Mouse (Mus musculus) adrenal gland, postnatal 36 days (tissue): ENCODE measurements around the gene H2-Eb1. TPM values are rescaled to one million over a fixed set of nuclear protein-coding genes. Genes with fewer than 3 reads are reported as not detected.

Experiments used
- DNase-seq, 2 experiments: peaks; one replicate each; pipeline ENCODE4 v3.0.0; 2021; ENCODE audit warnings: mixed read lengths in 1 of 2
- total RNA-seq, 2 experiments: library from RNA; stranded (reverse); gene quantifications; 2 replicates each; pipeline ENCODE4 v1.2.3; 2021

H2-Eb1 gene
- total RNA-seq, 2 experiments from 2014 or later = 52.3 to 94.3 TPM

DNA sequence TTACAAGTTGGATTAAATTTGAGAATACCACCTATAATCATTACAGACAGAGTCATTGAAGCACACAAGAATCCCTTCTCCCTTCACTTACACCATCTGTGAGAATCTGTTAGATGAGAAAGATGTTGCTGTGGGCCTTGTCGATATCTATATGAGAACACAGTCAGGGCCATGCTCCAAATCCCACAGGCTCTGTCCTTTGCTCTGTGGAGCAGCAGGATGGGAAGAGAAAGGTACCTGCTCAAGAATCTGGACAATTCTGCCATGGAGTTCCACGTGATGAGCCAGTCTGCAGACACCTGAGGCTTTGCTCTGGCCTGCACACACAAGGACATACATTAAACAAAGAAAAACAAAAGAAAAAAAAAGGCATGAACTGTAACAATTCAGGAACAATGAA is 11.0 kb downstream of the H2-Eb1 start:
- DNase-seq = no peak

DNA sequence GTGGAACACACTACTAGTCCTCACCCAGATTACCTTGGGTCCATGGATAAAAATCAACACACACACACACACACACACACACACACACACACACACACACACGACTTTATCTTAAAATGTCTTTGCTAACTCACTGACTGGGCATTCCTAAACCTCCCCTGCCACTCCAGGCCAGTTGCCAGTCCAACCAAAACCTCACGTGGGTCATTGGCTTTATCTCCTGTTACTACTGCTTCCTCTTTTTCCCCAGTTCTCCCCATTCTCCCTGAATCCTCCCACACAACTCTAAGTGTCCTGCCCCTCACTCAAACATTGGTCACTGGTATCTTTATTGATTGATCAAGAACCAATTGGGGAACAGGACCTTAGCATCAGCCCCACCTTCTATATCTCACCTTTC is 11.6 kb downstream of the H2-Eb1 start:
- DNase-seq = no peak

DNA sequence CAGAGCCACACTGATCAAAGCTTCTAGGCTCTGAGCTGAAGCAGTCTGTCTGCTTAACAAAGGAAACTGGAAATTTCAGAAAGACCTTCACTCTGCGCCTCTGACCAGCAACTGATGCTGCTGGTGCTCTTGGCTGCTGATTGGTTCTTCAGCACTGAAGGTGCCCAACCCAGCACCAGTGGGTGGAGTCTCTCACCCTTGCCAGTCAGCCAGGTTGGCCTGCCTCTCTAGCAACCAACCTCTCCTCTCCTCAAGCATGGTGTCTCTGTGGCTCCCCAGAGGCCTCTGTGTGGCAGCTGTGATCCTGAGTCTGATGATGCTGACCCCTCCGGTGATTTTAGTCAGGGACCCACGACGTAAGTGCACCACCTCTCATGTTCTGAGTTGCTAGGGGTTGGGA is 19.8 kb downstream of the H2-Eb1 start, which contains the start of gene H2-Eb2:
Gene H2-Eb2 (plus strand): TSS at position 230 of the 400 bp plus-strand sequence.
- no peak for DNase-seq

DNA sequence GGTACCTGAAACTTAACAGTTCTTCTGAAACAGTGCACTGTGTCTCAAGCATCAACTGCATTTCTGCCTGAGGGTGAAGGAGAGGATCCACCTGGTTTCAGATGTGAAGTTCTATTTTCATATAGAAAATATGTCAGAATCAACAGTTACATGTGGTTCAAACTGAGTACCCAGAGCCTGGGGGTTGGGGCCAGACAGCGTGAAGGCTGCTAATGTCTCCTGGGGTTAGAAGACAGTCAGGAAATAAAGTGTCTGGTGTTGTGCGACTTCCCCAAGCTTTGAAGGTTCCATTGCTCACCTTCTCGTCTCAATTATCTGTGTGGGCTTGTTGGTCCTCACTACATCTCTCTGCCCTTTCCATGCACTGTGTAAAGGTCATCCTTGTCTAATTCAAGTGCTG is 20.7 kb downstream of the H2-Eb1 start:
- DNase-seq = no peak

DNA sequence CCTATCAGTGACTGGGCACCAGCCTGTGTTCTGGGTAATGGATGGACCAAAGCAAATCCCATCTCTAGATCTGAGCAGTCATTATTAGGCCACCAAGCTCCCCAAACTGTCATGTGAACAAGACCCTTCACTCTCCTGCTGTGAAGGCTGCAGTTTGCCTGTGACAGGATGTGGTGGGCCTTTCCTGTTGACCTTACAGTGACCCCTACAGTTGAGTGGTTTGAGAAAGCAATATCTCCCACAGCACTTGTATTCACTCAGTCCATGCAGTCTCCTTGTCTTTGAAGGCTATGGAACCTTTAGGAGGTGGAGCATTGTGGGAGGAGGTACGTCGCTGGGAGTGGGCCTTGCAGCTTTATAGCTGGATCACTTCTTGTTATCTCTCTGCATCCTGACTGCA is 24.1 kb downstream of the H2-Eb1 start:
- DNase-seq = no peak

DNA sequence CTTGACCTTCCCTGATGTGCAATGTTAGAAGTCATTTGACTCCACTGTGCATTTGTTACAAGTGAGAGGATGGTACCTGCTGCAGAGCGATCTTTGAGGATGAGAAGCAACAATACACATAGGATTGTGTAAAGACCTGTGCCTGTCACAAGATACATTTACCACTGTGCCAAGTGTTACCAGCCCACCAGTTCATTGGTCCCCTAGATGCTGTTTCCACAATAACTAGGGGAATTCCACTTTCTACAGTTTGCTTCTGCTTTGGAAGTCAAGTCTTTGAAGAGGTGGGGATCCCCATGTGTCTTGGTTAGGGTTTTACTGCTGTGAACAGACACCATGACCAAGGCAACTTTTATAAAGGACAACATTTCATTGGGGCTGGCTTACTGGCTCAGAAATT is 25.5 kb downstream of the H2-Eb1 start:
- no peak for DNase-seq

DNA sequence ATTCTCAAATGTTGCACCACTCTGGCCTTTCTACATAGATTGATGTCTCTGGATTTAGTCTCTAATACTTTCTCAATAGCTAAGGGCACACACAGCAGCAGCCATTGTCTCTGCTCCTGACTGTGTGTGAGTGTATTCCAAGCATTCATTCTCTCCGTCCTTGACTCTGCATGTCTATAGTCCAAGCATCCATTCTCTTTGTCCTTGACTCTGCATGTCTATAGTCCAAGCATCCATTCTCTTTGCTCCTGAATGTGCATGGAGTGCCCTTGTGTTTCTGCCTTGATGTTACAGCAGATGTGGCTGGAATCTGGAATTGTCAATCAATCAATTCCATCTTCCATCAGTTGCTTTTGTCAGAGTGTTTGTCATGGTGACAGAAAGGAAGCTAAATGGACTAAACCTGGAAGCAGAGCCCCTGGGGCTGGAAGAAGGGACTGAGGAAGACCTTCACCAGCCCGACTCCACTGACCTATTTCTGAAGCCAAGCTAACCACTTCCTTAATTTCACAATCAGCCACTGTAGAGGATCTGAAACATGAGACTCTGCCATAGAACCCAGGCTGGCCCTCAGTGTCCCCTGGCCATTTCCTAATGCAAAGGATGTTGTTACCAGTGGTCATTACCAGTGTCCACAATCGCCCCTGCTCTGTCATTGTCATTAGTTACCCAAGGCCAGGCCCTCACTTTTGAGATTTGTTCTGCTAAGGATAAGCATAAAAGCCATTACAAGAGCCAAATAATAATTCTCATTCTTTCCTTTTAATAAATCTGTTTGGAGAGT is 35.1 kb downstream of the H2-Eb1 start:
- no peak for DNase-seq

DNA sequence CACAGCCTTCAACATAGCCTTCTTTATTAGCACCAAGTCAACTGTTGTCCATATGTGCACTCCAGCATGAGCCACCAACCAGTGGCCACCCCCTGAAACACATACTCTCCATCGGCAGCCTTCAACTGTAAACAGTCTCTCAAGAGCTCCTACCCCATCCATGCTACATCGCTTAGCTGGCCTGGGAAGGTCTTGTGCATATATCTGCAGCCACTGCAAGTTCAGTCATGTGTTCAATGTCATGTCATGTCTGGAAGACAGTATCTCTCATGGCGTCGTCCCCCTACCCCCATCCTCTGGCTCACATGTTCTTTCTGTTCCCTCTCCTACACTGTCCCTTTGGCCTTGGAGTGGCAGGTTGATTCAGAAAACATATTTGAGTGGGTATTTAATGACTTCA is 39.2 kb downstream of the H2-Eb1 start:
- DNase-seq = no peak

DNA sequence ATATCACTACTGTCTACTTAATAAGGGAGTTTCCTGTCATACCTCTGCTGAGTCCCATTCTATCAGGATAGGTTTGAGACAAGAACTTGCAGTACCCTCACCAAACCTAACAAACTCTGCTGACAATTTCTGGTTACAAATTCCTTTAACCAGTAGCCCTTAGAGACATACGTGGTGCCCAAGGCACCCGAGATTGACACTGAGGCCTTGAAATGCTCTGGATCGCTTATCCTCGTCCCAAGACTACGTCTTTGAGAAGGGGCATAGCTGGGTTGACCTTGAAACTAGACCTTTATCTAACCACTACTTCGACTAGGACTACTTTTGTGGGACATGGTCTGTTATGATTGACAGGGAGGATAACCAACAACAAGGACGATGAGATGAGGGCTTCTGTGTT is 39.8 kb downstream of the H2-Eb1 start:
- DNase-seq = no peak

DNA sequence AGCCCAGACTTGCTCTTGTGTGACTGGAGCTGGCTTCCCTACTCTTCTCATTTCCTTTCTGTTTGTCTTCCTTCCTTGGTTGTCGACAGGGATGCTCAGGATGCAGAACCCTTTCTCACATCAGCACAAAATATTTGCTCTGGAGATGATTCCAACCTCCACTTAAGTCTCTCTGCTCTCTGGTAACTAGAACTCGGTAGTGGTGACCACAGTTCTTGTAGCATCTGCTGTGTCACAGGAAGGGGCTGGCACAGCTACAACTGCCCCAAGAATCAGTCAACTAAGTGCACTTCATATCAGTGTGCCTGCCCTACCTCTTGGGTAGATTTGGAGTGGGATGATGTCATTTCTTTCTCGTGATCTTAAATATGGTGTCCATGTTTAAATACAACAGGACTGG is 40.4 kb downstream of the H2-Eb1 start:
- no peak for DNase-seq

DNA sequence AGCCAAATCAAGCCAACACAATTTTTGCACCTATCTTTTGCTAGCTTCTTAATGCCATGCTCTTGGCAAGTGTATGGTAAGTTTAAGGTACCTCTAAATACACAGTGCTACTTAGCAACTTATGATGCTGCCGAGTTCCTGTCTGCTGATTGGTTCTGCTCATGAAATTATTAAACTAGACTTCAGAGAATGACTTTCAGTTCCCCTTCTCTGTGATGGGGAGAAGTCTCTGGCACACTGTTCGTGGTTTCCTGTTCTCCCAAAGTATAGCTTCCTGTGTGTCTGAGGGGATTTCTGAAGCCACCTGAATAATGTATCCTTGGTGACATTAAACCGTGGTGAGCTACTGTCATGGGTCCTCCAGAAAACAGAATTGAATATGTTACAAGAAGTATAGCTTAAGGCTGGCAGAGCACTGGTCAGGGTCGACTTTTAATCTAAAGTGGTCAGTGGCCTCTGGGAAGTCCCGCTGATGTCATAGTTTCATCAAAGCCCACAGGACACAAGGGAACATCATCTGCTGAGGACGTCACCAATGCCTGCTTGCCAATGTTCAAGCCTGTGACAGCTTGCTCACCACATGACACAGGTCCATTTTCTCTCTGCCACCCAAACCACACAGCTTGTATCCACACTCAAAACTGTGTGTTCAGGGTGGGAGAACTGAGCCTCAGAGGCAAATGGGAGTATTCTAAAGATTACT is 42.1 kb downstream of the H2-Eb1 start:
- DNase-seq = peak; percentile 14 to 25

DNA sequence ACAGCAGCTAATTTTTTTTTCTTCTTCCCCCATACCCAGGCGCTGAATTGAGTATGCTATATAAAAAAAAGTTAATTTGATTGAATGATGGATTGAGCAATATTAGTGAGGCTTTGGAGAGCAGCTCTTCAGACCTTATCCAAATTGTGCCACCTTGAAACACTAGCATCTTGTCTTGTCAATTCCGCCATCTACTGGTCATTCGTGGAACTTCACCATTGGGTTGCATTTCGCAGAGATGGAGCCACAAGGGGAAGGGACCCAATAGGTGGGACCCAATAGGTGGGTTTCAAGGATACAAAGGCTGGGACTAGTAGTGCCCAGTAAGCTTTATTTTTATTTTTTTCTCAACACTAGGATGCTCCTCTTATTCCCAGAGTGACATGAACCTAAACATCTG is 43.8 kb downstream of the H2-Eb1 start:
- DNase-seq = peak; percentile 68 to 72

DNA sequence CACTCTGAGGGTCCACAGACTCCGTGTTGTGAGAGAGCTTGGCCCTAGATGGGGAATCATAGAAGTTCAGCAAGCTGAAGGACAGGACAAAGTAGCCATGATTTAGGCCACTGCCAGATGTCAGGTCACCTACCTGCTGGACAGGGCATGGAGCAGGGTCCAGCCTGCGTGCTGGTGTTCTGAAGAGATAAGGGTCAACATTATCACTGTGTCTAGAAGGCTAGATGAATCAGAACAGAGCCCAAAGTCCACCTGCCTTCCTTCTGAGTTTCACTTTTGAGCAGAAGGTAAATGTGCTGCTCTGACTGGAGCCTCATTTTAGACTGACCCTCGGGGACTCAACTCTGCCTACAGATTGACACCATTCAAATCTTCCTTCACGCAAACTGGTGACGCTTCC is 48.9 kb downstream of the H2-Eb1 start, which contains the start of gene Btnl2:
Gene Btnl2 (plus strand): TSS at position 284 of the 400 bp plus-strand sequence.
- DNase-seq = no peak

DNA sequence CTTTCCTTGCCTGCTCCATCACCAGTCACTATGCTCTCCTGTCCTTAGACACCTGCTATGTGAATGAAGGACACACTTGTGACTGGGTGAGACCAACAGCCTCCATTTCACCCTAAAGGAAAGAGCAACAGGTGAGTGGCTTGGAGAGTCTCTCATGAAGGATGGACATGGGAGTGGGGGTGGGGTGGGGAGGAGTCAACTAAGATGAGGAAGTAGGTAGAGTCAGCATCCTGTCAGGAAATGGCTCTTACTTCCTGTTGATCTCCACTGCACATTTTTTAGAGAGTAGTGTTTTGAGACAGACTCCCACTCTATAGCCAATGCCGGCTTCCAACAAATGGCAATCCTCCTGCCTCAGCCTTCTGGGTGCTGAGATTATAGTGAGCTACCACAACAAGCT is 49.3 kb downstream of the H2-Eb1 start:
- peak in 1 of 2 experiments; percentile 23 for DNase-seq

DNA sequence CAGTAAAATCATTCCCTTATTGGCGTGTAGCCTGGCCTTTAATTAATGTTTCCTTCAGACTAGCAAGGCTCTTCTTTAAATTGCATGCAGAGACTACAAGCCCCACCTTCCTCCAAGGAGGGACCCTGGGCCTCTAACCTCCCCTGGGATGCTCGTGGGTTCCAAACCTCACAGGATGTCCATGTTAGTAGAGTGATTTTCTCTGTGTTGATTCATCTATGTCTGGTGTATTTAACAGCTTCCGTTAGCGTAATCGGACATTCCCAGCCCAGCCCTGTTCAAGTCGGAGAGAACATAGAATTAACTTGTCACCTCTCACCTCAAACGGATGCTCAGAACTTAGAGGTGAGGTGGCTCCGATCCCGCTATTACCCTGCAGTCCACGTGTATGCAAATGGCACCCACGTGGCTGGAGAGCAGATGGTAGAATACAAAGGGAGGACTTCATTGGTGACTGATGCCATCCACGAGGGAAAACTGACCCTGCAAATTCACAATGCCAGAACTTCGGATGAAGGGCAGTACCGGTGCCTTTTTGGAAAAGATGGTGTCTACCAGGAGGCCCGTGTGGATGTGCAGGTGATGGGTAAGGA is 57.4 kb downstream of the H2-Eb1 start:
- no peak for DNase-seq

DNA sequence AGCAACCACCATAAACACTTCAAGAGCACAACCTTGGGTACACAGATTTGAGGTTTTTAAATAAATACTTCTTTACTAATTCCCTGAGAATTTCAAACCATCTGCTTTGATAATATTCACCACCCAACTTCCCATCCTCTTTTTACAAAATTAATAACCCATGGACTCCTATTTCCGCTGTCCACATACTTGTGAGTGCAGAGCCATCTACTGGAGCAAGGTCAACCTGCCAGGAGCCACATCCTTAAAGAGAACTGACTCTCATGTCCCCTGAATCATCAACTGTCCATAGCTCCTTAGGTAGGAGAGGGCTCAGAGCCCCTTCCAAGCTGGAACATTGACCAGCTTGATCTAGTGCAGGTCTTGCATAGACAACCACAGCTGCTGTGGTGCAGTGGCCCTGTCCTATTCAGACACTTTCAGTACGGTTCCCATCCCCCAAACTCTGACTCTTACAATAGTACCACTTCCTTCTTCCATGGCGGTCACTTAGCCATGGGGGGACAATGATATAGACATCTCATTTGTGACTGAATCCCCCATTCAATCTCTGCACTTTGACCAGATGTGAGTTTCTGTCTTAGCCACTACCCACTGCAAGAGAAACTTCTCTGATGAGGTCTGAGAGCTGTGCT is 58.1 kb downstream of the H2-Eb1 start:
- no peak for DNase-seq

DNA sequence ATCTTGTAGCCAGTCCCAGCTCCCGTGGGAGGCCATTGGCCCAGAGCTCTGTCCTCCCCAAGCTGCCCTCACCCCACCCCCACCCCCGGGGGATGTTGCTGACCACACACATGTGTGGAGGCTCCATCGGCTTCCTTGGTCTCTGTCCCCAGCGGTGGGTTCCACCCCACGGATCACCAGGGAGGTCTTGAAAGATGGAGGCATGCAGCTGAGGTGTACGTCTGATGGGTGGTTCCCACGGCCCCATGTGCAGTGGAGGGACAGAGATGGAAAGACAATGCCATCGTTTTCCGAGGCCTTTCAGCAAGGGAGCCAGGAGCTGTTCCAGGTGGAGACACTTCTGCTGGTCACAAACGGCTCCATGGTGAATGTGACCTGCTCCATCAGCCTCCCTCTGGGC is 59.4 kb downstream of the H2-Eb1 start:
- DNase-seq = no peak

Other genes with a start within 250 kb of the H2-Eb1 start
- not detected for gene H2-Oa, start 213.5 kb upstream of the H2-Eb1 start, total RNA-seq
- gene H2-DMa, start 186.3 kb upstream of the H2-Eb1 start, total RNA-seq = 10 to 100 TPM; 11.4 to 12.7 TPM
- gene Brd2, start 183.2 kb upstream of the H2-Eb1 start, total RNA-seq = 100 to 1,000 TPM; 213 to 224 TPM
- 1 to 10 TPM in 1 of 2 experiments, under 1 TPM in 1; 0.72 to 2.2 TPM for gene H2-DMb2, start 162.6 kb upstream of the H2-Eb1 start, total RNA-seq
- 1 to 10 TPM; 3.5 to 6.0 TPM for gene H2-DMb1, start 152.8 kb upstream of the H2-Eb1 start, total RNA-seq
- 10 to 100 TPM; 12.5 to 23.0 TPM for gene Tap1, start 118.3 kb upstream of the H2-Eb1 start, total RNA-seq
- 10 to 100 TPM; 11.2 to 18.8 TPM for gene Psmb9, start 118.1 kb upstream of the H2-Eb1 start, total RNA-seq
- gene Psmb8, start 108.1 kb upstream of the H2-Eb1 start, total RNA-seq = 10 to 100 TPM; 31.0 to 34.7 TPM
- gene Tap2, start 102.3 kb upstream of the H2-Eb1 start, total RNA-seq = 10 to 100 TPM; 47.0 to 54.3 TPM
- gene H2-Ob, start 67.0 kb upstream of the H2-Eb1 start, total RNA-seq = under 1 TPM; 0.33 to 0.73 TPM
- 10 to 100 TPM; 36.3 to 70.4 TPM for gene H2-Ab1, start 48.2 kb upstream of the H2-Eb1 start, total RNA-seq
- 10 to 100 TPM; 56.2 to 89.4 TPM for gene H2-Aa, start 18.0 kb upstream of the H2-Eb1 start, total RNA-seq
- gene H2-Eb2, start 19.8 kb downstream of the H2-Eb1 start, total RNA-seq = not detected
- under 1 TPM; 0.23 to 0.30 TPM for gene Btnl2, start 49.0 kb downstream of the H2-Eb1 start, total RNA-seq
- not detected for gene Btnl1, start 71.3 kb downstream of the H2-Eb1 start, total RNA-seq
- gene BC051142, start 93.0 kb downstream of the H2-Eb1 start, total RNA-seq = 1 to 10 TPM; 1.2 to 1.8 TPM
- gene Btnl4, start 171.5 kb downstream of the H2-Eb1 start, total RNA-seq = not detected
- not detected for gene Btnl6, start 211.5 kb downstream of the H2-Eb1 start, total RNA-seq